Mouse (Mus musculus): ENCODE results near the gene Nlk. TPM values are rescaled to one million over a fixed set of nuclear protein-coding genes. Genes with fewer than 3 reads are reported as not detected.

The Nlk gene
- polyA plus RNA-seq (2015; fragmentation: Nextera tagmentation; extraction: Ambion mirVana), result 30.7 and 33.5 TPM in 2 replicates

DNA sequence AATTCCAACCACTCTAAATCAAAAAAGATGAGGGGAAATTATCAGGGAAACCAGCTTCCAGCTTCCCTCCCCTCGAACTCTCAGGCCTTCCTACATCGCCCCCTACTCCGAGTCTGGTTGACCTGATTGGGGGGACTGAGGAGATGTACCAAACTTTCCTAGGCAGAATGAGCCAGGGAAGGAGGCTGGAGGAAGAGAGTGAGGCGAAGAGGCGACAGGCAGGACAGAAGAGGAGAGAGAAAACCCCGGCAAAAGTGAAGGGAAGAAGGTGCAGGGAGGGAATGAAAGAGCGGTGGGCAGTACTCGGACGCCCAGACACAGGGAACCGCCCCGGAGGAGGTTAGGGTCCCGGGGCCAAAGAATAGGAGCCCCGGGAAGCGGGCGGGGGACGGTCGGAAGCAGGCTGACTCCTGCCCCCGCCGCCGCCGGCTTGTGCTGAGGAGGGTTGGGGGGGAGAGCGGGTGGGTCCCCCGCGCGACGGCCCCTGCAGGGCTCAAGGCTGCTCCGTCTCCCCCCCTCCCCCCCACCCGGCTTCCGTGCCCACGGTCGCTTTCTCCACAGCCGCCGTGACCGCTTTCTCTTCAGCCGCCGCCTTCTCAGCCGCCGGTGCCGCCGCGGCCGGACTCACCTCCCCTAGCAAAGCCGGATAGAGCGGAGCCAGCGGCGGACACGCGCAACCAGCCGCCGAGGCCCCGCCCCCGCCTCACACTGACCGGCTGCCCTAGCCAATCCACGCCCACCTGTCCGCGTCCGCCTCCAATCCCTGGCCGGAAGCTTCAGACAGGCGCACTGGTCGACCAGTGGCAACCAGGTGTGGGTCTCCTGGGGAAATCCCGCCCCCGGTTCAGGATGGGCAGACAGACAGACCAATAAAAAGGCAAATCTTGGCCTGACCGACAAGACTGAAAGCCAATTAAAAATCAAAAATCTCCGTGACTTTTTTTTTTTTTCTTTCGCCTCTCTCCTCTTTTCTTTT lies at the start of gene Nlk:
Gene Nlk, minus strand, starts transcription at position 597 of the 976 bp plus-strand sequence.
- peak within 1 kb of the TSS; percentile 79 for H3K4me2 ChIP-seq (replicated peaks)
- H3K27me3 ChIP-seq, result 0 out of 2 replicates have a peak, but pooled peaks cover 11% of the 10 kb centered on the region
- H3K9ac ChIP-seq (replicated peaks), result peak within 1 kb of the TSS; percentile 92
- H3K27ac ChIP-seq, result peak within 1 kb of the TSS; percentile 87
- under 1% methylated on average over 59 of the region's 65 CpGs for WGBS
- H3K36me3 ChIP-seq, result no peaks in the 10 kb centered on the region
- H3K9me3 ChIP-seq, result no peaks in the 10 kb centered on the region
- ATAC-seq, result peak; percentile 100
- H3K4me3 ChIP-seq (replicated peaks), result peak within 1 kb of the TSS; percentile 78
- peaks cover 41% of the 10 kb centered on the region for H3K4me1 ChIP-seq (replicated peaks)

DNA sequence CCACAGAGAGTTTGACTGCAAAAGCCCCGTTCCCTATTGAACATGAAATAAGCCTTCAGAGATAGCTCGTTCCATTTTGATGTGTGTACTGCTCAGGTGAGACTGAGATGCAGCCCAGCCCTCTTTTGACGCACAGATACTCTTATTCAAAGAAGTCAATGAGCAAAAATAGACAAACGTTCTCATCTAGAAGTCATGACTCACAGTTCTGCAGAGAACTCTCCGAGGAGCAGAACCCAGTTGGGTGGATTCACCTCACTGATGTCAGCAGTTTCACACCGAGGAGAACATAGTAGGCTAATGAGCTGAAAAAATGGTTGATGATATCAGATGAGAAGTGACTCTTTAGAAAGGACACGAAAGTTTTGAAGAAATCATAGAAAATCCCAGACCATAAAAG lies 49.1 kb upstream of the Nlk start:
- no peak overlapping the region for H3K27ac ChIP-seq
- no peak for ATAC-seq
- H3K9me3 ChIP-seq, result no peaks in the 10 kb centered on the region
- H3K36me3 ChIP-seq, result 0 out of 2 replicates have a peak, but pooled peaks cover 4% of the 10 kb centered on the region
- H3K27me3 ChIP-seq, result no peaks in the 10 kb centered on the region
- no peak overlapping the region for H3K9ac ChIP-seq (replicated peaks)
- H3K4me3 ChIP-seq (replicated peaks), result no peak overlapping the region
- no peak overlapping the region for H3K4me2 ChIP-seq (replicated peaks)
- 92% methylated on average over 7 of the region's 7 CpGs for WGBS
- peaks cover 26% of the 10 kb centered on the region for H3K4me1 ChIP-seq (replicated peaks)

DNA sequence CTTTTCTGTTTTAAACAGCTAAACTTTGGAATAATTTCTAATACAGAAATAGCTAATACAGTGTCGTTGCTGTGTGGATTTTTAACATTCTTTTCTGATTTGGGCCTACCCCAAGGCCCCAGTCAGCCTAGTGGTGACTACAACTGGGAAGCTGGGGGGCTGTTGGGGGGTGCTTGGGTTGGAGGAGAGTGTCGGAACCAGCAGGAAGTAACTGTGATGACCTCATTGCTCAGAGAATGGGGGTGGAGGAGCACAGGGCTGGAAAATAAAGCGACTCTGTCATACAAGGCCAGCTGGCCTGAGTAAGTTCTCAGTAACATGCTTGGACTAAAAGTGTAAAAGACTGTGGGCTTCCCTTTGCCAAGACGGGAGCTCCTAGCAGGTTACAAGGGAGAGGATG lies 48.3 kb upstream of the Nlk start:
- no peak overlapping the region for H3K4me2 ChIP-seq (replicated peaks)
- H3K27me3 ChIP-seq, result no peaks in the 10 kb centered on the region
- 0 out of 2 replicates have a peak, but pooled peaks cover 4% of the 10 kb centered on the region for H3K36me3 ChIP-seq
- ATAC-seq, result no peak
- H3K27ac ChIP-seq, result no peak overlapping the region
- no peaks in the 10 kb centered on the region for H3K9me3 ChIP-seq
- 80% methylated on average over 4 of the region's 4 CpGs for WGBS
- peaks cover 19% of the 10 kb centered on the region for H3K4me1 ChIP-seq (replicated peaks)
- no peak overlapping the region for H3K4me3 ChIP-seq (replicated peaks)
- H3K9ac ChIP-seq (replicated peaks), result no peak overlapping the region

DNA sequence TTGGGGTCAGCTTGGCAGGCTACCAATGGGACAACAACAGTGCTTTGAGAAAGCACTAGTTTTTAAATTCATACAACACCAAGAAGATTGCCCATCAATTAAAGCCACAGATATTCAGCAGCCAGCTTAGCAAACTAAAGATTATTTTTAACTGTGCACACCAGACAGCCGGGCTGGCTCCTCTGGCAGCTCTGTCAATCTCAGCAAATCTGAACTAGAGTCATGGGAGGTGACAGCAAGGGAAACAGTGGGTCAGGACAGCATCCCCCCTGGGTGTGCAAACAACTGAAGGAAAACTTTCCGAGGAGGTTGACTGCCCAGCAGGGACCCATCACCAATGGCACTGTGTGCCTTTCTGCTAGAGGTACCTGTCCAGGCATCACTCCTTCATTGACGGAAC lies 45.3 kb upstream of the Nlk start:
- H3K9ac ChIP-seq (replicated peaks), result no peak overlapping the region
- H3K4me3 ChIP-seq (replicated peaks), result no peak overlapping the region
- no peaks in the 10 kb centered on the region for H3K27me3 ChIP-seq
- H3K27ac ChIP-seq, result peak overlapping the region; percentile 45; the same call in 1 of the 2 replicates
- H3K4me2 ChIP-seq (replicated peaks), result no peak overlapping the region
- WGBS, result 67% methylated on average over 3 of the region's 3 CpGs
- H3K36me3 ChIP-seq, result no peaks in the 10 kb centered on the region
- H3K4me1 ChIP-seq (replicated peaks), result peaks cover 14% of the 10 kb centered on the region
- no peaks in the 10 kb centered on the region for H3K9me3 ChIP-seq
- ATAC-seq, result no peak

DNA sequence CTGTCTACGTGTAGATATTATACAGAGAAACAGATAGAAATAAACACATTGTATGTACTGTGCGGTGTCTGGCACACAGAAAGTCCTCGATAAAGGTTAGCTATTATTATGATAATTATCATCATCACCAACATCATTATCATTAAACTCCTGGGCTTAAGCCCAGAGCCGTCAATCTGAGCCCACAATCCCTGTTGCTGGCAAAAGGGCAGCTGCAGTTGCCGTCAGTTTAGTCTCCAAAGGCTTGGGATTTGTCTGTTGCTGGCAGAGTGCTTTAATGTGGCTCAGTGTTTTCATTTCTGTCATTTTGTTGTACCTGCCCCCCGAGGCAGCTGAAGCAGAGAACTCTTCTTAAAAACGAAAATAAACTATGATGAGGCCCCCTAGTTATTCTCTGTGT lies 44.8 kb upstream of the Nlk start:
- Histone ChIP-seq H3K9me3 (no peaks in the 10 kb centered on the region), H3K27ac (peak overlapping the region; percentile 45; the same call in 1 of the 2 replicates), H3K4me1 (replicated peaks) (peaks cover 18% of the 10 kb centered on the region), H3K9ac (replicated peaks) (no peak overlapping the region), H3K4me2 (replicated peaks) (no peak overlapping the region), H3K4me3 (replicated peaks) (no peak overlapping the region), H3K36me3 (no peaks in the 10 kb centered on the region), H3K27me3 (no peaks in the 10 kb centered on the region)
- WGBS, result 32% methylated on average over 7 of the region's 7 CpGs
- no peak for ATAC-seq

DNA sequence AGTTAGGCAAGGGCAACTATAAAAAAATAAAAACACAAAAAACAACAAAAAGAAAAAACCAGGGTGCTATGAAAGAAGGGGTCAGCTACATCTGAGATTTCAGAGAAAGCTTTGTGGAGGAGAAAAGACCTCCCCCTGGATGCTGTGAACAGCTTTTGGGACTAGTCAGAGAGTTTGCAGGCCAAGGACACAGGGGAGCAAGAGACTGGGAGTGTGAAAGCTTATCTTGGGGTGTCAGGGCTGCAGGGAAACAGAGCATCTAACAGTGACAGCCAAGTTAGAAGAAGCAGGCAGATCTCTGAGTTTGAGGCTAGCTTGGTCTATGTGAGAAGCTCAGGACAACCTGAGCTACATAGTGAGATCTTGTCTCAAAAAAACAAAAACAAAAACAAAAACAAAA lies 42.2 kb upstream of the Nlk start:
- Histone ChIP-seq H3K9ac (replicated peaks) (no peak overlapping the region), H3K36me3 (no peaks in the 10 kb centered on the region), H3K27ac (no peak overlapping the region), H3K4me3 (replicated peaks) (no peak overlapping the region), H3K4me1 (replicated peaks) (peaks cover 22% of the 10 kb centered on the region), H3K9me3 (no peaks in the 10 kb centered on the region), H3K27me3 (0 out of 2 replicates have a peak, but pooled peaks cover 5% of the 10 kb centered on the region), H3K4me2 (replicated peaks) (no peak overlapping the region)
- no peak for ATAC-seq

DNA sequence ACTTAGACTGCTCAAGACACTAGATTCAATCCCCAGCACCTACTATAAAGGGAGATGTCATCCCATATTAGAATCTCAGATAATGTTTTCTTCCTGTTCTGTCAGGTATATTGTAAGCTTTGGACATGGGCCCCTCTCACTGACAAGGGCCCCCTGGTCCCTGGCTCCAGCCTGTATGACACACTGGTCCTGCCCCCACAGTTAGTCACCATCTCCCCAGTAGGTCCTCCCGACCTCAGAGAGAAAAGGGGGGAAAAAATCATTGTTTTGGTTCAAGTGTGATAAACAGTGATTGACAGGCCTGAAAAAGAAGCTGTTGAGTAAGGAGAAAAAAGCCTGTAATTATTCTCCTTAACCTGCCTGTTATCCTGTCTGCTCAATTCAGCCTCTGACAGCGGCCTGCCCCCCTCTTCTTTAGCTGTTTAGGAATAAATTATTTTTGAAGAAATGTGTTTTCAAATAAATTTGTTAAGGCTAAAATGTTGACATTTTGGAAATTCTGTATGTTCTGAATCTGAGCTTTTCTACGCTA lies 39.8 kb upstream of the Nlk start:
- no peak overlapping the region for H3K9ac ChIP-seq (replicated peaks)
- no peak overlapping the region for H3K4me2 ChIP-seq (replicated peaks)
- no peaks in the 10 kb centered on the region for H3K36me3 ChIP-seq
- no peak overlapping the region for H3K4me3 ChIP-seq (replicated peaks)
- 36% methylated on average over 3 of the region's 3 CpGs for WGBS
- no peaks in the 10 kb centered on the region for H3K9me3 ChIP-seq
- peaks cover 12% of the 10 kb centered on the region for H3K4me1 ChIP-seq (replicated peaks)
- ATAC-seq, result no peak
- H3K27me3 ChIP-seq, result 0 out of 2 replicates have a peak, but pooled peaks cover 5% of the 10 kb centered on the region
- no peak overlapping the region for H3K27ac ChIP-seq

DNA sequence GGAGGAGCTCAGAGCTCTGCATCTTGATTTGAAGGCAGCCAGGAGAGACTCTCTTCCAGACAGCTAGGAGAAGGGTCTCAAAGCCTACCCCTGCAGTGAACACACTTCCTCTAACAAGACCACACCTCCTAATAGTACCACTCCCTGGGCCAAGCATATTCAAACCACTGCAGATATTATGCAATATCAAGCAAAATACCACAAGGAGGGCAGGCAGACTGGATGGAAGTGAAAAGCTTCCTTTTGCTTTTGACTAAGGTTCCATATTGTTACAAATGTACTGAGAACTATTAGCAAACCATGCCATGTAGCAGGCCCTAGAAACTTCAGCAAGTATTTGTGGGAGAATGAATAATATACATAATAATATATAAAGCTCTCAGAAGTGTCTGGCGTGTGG lies 38.0 kb upstream of the Nlk start:
- H3K36me3 ChIP-seq, result no peaks in the 10 kb centered on the region
- 90% methylated on average over 1 of the region's 1 CpGs for WGBS
- no peak overlapping the region for H3K9ac ChIP-seq (replicated peaks)
- H3K27me3 ChIP-seq, result 0 out of 2 replicates have a peak, but pooled peaks cover 5% of the 10 kb centered on the region
- no peak for ATAC-seq
- H3K27ac ChIP-seq, result no peak overlapping the region
- no peak overlapping the region for H3K4me3 ChIP-seq (replicated peaks)
- no peak overlapping the region for H3K4me2 ChIP-seq (replicated peaks)
- peaks cover 11% of the 10 kb centered on the region; the same call in 1 of the 2 replicates for H3K4me1 ChIP-seq (replicated peaks)
- H3K9me3 ChIP-seq, result no peaks in the 10 kb centered on the region

DNA sequence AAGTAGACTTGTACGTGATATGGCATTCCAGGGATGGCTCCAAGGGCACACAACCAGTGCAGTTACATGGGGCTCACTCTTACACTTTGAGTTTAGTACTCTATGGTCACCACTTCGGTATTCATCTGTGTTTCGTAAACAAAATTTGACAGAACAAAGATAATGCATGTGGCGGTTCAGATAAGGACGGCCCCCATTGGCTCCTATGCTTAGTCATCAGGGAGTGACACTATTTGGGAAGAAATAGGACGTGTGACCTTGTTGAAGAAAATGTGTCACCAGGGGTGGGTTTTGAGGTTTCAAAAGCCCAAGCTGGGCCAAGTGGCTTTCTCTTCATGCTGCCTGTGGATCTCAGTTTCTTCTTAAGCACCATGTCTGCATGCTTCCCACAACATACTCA lies 35.4 kb upstream of the Nlk start:
- no peak overlapping the region for H3K4me2 ChIP-seq (replicated peaks)
- no peaks in the 10 kb centered on the region for H3K9me3 ChIP-seq
- peaks cover 9% of the 10 kb centered on the region; the same call in 1 of the 2 replicates for H3K4me1 ChIP-seq (replicated peaks)
- H3K27me3 ChIP-seq, result 0 out of 2 replicates have a peak, but pooled peaks cover 5% of the 10 kb centered on the region
- H3K9ac ChIP-seq (replicated peaks), result no peak overlapping the region
- no peak overlapping the region for H3K27ac ChIP-seq
- no peaks in the 10 kb centered on the region for H3K36me3 ChIP-seq
- WGBS, result 91% methylated on average over 6 of the region's 6 CpGs
- no peak for ATAC-seq
- H3K4me3 ChIP-seq (replicated peaks), result no peak overlapping the region

DNA sequence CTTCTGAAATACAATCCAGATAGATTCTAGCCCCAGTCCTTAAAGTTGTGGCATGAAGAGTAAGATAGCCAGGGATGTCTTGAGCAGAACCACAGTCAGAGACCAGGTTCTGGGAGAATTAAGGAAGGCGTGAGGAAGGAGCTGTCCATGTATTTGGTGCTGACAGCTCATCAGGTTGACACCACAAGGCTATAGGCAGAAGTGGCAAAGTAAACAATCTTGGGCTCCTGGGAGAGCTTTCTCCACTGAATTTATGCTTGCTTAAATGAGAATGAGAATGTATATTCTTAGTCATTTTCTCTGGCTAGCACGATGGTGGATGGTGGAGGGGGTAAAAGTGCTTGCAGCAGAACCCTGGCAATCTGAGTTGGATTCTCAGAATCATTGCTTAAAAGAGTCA lies 33.7 kb upstream of the Nlk start:
- no peak overlapping the region for H3K27ac ChIP-seq
- WGBS, result 35% methylated on average over 2 of the region's 2 CpGs
- no peak overlapping the region for H3K4me3 ChIP-seq (replicated peaks)
- no peaks in the 10 kb centered on the region for H3K36me3 ChIP-seq
- no peak overlapping the region for H3K9ac ChIP-seq (replicated peaks)
- H3K27me3 ChIP-seq, result 0 out of 2 replicates have a peak, but pooled peaks cover 5% of the 10 kb centered on the region
- H3K9me3 ChIP-seq, result no peaks in the 10 kb centered on the region
- H3K4me1 ChIP-seq (replicated peaks), result no peaks in the 10 kb centered on the region
- no peak overlapping the region for H3K4me2 ChIP-seq (replicated peaks)
- ATAC-seq, result no peak

DNA sequence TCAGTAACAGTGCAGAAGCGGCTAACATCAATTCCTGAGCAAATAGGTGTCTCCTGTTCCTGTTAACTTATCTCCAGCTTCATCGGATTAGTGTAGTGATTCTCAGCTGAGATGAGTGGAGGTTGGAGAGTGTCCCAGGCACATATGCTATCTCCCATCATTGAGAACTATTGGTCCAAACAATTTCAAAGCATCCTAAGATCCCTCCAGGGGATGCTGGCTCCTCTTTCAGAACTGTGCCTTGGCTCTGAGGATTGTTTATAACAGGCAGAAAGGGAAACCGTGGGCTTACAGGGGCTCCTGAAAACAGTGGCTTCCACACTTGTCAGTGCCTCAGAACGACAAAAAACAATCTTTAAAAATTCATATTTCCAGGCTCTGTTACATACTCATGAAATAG lies 30.9 kb upstream of the Nlk start:
- H3K9ac ChIP-seq (replicated peaks), result no peak overlapping the region
- no peak overlapping the region for H3K4me2 ChIP-seq (replicated peaks)
- no peaks in the 10 kb centered on the region for H3K4me1 ChIP-seq (replicated peaks)
- ATAC-seq, result no peak
- H3K27me3 ChIP-seq, result no peaks in the 10 kb centered on the region
- WGBS, result 75% methylated on average over 4 of the region's 4 CpGs
- no peaks in the 10 kb centered on the region for H3K36me3 ChIP-seq
- no peaks in the 10 kb centered on the region for H3K9me3 ChIP-seq
- no peak overlapping the region for H3K4me3 ChIP-seq (replicated peaks)
- H3K27ac ChIP-seq, result no peak overlapping the region

DNA sequence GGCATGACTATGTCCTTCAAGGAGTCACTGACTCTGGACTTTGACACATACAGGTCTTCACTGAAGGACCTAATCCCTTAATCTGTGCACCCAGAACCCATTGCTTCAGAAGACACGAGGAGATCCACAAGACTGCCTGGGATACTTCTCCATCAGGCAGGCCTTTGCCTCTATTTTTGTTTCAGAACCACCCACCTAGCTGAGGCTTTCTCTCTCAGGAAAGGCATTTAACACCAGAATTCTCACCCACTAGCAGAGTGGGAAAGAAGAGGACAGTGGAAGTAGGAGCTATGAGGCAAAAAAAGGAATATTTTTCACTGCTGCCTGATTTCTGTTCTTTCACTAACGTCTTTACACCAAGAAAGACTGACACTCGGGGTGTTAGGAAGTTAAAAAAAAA lies 29.2 kb upstream of the Nlk start:
- Histone ChIP-seq H3K36me3 (no peaks in the 10 kb centered on the region), H3K27me3 (no peaks in the 10 kb centered on the region), H3K4me1 (replicated peaks) (no peaks in the 10 kb centered on the region), H3K9ac (replicated peaks) (no peak overlapping the region), H3K4me3 (replicated peaks) (no peak overlapping the region), H3K9me3 (no peaks in the 10 kb centered on the region), H3K4me2 (replicated peaks) (no peak overlapping the region), H3K27ac (no peak overlapping the region)
- WGBS, result 81% methylated on average over 3 of the region's 3 CpGs
- ATAC-seq, result no peak

Measured in midbrain, embryonic 13.5 days (tissue).